Mouse (Mus musculus): ENCODE data around the gene Slc36a2.

Slc36a2 gene

GRCm38 (mm10) chr11:55184733-55185291 is at the start of gene Slc36a2:
Gene Slc36a2 (minus strand): TSS chr11:55185077.
- DNase-seq (ENCODE audit: low spot score): no peak

GRCm38 (mm10) chr11:55234288-55234687 is 49.4 kb upstream of the Slc36a2 start:
- DNase-seq (ENCODE audit: low spot score): no peak

GRCm38 (mm10) chr11:55231034-55231433 is 46.2 kb upstream of the Slc36a2 start:
- DNase-seq (ENCODE audit: low spot score): peak; percentile 10

GRCm38 (mm10) chr11:55221306-55221705 is 36.4 kb upstream of the Slc36a2 start:
- peak; percentile 37 for DNase-seq (ENCODE audit: low spot score)

DNA sequence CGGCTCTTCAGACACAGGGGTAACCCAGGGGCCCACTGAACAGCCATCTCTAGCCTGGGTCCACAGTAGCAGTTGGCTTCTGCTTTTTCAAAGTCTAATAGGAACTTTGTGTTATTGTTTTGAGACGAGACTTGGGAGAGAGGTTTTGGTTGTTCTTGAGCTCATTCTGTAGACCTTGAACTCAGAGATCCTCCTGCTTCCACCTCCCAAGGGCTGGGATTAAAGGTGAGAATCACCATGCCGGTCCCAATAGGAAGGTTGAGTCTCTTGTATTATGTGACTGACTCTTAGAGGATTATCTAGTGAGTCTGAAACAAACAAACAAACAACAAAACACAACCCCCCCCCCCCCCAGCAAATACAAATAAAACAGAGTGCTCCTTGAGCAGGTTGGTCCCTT is 33.6 kb upstream of the Slc36a2 start:
- no peak for DNase-seq (ENCODE audit: low spot score)

- no peak for DNase-seq (ENCODE audit: low spot score)
Measured at GRCm38 (mm10) chr11:55217880-55218279, 33.0 kb upstream of the Slc36a2 start.

DNA sequence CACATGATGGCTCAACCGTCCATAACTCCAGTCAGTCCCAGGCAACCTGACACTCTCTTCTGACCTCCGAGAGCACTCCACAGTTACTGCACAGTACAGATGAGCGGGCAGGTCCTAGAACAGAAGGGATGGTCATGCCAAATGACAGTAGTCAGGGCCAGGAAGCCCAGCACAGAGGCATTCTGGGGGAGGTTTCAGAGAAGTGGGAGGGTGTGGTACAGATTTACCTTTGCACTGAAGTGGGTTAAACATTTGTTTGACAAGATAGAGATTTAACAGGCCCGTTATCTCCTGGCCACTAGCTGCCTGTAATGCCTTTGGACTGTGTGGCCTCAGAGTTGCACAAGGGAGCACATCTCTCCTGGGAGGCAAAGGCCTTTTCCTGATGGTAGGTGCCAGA is 32.5 kb upstream of the Slc36a2 start:
- no peak for DNase-seq (ENCODE audit: low spot score)

DNA sequence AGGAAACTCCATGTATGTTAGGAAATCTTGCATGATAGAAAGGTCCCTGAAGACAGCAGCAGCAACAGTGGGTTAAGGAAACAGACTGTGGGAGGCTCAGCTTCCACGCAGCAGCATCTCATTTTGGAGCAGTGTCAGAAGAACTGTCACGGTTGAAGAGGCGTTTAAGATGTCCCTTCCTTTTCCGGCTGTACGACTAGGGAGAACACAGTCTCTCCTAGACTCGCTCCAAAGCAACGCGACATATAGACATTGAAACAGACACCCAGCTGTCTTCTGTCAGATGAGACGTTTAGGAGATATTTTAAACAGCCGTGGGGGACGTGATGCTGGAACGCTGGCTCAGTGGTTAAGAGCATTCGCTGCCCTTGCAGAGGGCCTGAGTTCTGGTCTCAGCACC is 32.0 kb upstream of the Slc36a2 start:
- no peak for DNase-seq (ENCODE audit: low spot score)

DNA sequence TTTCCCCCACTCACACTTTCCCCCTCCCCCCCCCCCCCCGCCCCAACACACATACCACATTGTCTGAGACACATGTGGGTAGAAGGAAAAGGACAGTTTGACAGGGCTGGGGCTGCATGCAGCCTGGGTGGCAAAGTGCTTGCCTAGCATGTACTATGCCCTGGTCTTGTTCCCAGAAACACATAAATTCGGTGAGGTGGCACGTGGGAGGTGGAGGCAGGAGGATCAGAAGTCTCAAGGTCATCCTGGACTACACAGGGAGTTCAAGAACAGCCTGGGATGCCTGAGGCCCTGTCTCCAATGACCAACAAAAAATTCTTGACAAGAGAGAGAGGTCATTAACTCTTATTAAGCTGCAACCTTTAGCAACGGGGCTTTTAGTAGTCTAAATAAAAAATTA is 31.2 kb upstream of the Slc36a2 start:
- DNase-seq (ENCODE audit: low spot score): no peak

DNA sequence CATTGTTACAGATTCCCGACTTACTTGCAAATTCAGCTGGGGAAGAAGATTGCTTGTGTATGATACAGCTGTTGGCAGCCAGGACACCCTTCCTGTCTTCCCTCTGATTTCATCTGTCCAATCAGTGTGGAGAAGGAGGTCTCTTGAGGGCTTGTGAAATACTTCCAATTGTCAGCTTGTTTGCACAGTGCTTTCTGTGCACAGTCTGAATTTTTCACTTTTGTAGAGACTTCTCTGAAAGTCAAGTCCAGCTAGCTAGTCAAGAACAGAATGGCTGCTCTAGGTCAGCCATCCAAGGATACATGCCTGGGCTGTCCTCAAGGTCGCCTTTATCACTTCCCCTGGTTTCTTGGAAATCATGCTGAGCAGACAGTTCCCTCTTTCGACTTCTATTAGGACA is 30.1 kb upstream of the Slc36a2 start:
- no peak for DNase-seq (ENCODE audit: low spot score)

GRCm38 (mm10) chr11:55214161-55214560 is 29.3 kb upstream of the Slc36a2 start:
- DNase-seq (ENCODE audit: low spot score): no peak

- DNase-seq (ENCODE audit: low spot score): no peak
Measured at GRCm38 (mm10) chr11:55213518-55213917, 28.6 kb upstream of the Slc36a2 start.

- no peak for DNase-seq (ENCODE audit: low spot score)
Measured at GRCm38 (mm10) chr11:55209626-55210353, 24.9 kb upstream of the Slc36a2 start.

DNA sequence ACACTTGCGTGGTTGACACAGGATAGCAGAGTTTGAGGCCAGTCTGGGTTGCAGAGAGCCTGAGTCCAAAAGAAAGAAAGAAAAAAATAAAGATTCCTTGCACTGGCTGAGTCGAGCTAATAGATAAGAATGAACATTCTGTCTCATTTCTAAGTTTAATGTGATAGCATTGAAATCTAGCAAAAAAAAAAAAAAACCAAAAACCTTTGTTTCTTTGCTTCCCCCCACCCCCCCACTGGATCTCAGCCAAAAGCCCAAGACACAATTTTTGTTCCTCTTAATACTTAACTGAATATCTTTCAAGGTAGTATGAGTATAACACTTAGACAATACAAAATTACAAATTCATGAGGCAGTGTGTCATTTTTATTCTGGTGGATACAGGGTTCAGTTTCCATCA is 24.2 kb upstream of the Slc36a2 start:
- DNase-seq (ENCODE audit: low spot score): no peak

DNA sequence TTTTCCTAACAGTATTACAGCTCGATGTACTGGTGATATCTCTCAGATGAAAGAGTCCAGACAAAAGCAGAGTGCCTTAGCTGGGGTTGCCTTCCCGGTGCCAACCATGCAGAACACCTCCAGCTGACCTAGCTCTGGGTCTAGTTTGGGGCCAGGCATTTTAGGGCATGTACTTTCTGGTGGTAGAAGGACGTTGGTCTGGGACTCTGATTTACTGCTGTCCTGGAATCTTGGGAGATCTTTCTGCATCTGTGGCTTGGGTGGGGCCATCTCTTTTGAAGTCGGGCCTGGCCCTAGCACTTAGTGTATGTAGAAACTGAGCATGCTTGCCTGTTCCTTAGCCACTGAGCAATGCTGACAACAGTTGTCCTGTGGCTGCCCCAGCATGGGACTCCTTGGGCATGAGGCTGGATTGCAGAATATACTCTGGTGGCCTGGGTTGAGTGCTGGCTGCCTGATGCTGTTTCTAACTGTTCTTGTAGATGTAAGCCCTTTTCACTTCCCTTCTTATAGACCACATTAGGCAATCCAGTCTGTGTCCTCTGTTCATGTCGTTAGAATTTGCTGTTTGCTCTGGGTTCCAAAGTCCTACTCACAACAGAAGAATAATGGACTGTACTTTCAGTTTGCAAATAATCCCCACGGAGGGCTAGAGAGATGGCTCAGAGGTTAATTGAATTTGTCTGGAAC is 23.3 kb upstream of the Slc36a2 start:
- no peak for DNase-seq (ENCODE audit: low spot score)

- DNase-seq (ENCODE audit: low spot score): peak; percentile 16
Measured at GRCm38 (mm10) chr11:55204602-55205001, 19.7 kb upstream of the Slc36a2 start.

DNA sequence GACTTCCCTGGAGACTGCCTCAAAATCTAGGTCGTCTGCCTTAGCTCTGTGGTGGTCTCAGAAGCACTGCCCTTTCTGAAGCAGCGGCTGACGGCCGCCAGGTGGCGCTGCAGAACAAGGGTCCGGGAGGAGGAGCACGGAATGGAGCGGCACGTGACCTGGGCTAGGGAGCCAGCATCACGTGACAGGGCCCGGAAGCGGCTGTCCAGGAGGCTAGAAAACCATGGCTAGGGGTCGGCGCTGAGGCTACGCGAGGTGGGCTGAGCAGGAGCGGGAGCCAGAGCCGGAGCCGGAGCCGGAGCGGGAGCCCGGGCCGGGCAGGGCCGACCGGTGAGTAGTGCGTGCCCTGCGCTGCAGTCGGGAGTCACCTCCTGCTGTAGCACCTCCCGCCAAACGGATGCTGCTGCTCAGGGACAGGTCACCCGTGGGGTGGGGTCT is 19.3 kb upstream of the Slc36a2 start, which contains the start of gene Slc36a1:
Slc36a1 (plus strand) TSS at position 192 of the 438 bp plus-strand sequence.
- DNase-seq (ENCODE audit: low spot score): peak; percentile 93

GRCm38 (mm10) chr11:55197740-55198510 is 13.0 kb upstream of the Slc36a2 start:
- DNase-seq (ENCODE audit: low spot score): peak; percentile 6

- no peak for DNase-seq (ENCODE audit: low spot score)
Measured at GRCm38 (mm10) chr11:55197086-55197485, 12.2 kb upstream of the Slc36a2 start.

DNA sequence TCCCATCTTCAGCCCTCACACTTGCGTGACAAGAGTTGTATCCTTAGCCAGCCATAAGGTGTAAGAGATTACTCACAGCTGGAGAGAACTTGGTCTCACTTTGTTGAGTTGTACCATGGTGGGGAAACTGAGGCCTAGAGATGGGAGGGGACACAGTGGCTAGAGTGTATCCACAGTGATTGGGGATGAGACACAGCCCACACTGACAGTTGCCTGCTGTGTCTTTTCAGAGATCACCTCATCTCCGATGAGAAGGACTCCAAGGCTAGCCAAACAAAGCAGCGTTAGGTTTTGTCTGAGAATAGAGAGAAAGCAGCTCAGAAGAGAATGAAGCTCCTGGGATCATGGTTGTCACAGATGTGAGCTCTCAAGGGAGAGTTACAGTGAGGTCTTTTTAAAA is 5.3 kb upstream of the Slc36a2 start:
- DNase-seq (ENCODE audit: low spot score): no peak

- no peak for DNase-seq (ENCODE audit: low spot score)
Measured at GRCm38 (mm10) chr11:55187777-55188176, 2.9 kb upstream of the Slc36a2 start.

DNA sequence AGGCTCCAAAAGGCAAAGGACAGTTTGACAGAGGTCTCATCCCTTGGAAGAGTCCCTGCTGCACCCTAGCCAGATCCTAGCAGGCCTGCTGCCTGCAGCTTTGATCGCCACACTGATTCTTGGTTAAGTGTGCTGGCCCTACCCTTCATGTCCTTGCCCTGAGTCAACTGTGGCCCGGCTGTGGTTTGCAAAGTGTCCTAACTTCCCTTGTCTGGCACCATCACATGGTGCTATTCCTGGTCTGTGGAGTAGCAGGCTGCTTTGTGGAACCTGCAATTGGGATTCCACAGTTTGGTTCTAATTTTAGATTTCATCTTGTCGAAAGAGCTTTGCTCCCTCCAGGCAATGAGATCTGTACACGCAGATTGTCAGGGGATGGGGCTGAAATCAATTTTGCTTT is 2.4 kb upstream of the Slc36a2 start:
- no peak for DNase-seq (ENCODE audit: low spot score)

Measured in T-cell, adult 2 months (primary cell).